Mouse (Mus musculus): ENCODE measurements around the gene Ubac2. TPM values are rescaled to one million over a fixed set of nuclear protein-coding genes. Genes with fewer than 3 reads are reported as not detected.

Gene Ubac2
- polyA plus RNA-seq, 2 experiments = 10.1 to 16.4 TPM

GRCm38 (mm10) chr14:121964990-121965389 is 86.6 kb downstream of the Ubac2 start, which contains the start of gene Gpr183:
Gene Gpr183 (minus strand): TSS chr14:121965195.
- Histone ChIP-seq H3K27ac (no peak within 1 kb of the TSS), H3K36me3 (replicated peaks; ENCODE audit: control insufficient read depth, insufficient read depth, low read depth) (no peaks in the 10 kb centered on the region), H3K9ac (replicated peaks) (no peak within 1 kb of the TSS), H3K4me2 (ENCODE audit: low read depth) (no peak within 1 kb of the TSS), H3K4me1 (replicated peaks; ENCODE audit: control insufficient read depth in 2 of 2, insufficient read depth in 2 of 2, low read length in 1 of 2) (peaks cover 0 to 22% of the 10 kb centered on the region in 2 experiments; a peak in 2 of 4 replicates), H3K27me3 (ENCODE audit: control insufficient read depth, insufficient read depth, low read length) (no peaks in the 10 kb centered on the region), H3K9me3 (ENCODE audit: control insufficient read depth, low read length) (no peaks in the 10 kb centered on the region), H3K4me3 (ENCODE audit: insufficient read depth in 1 of 2, low read depth in 2 of 2, low read length in 2 of 2) (no peak within 1 kb of the TSS)
- TF ChIP-seq CTCF (IDR thresholded peaks at IDR 0.05; ENCODE audit: low read depth) (no peak), EP300 (IDR thresholded peaks at IDR 0.05; ENCODE audit: low read depth) (no peak)
- no peak for ATAC-seq (ENCODE audit: insufficient read depth)
- 13% methylated on average over 6 of the region's 6 CpGs for WGBS (ENCODE audit: insufficient replicate concordance)
- DNase-seq (ENCODE audit: low read depth in 3 of 3, low spot score in 3 of 3) = no peak

GRCm38 (mm10) chr14:121965461-121965860 is 87.0 kb downstream of the Ubac2 start:
- DNase-seq (ENCODE audit: low read depth in 3 of 3, low spot score in 3 of 3) (no peak), ATAC-seq (ENCODE audit: insufficient read depth) (no peak)
- Histone ChIP-seq H3K4me2 (ENCODE audit: low read depth) (no peak overlapping the region), H3K27me3 (ENCODE audit: control insufficient read depth, insufficient read depth, low read length) (no peaks in the 10 kb centered on the region), H3K4me1 (replicated peaks; ENCODE audit: control insufficient read depth in 2 of 2, insufficient read depth in 2 of 2, low read length in 1 of 2) (peaks cover 0 to 22% of the 10 kb centered on the region in 2 experiments; a peak in 2 of 4 replicates), H3K9me3 (ENCODE audit: control insufficient read depth, low read length) (no peaks in the 10 kb centered on the region), H3K4me3 (ENCODE audit: insufficient read depth in 1 of 2, low read depth in 2 of 2, low read length in 2 of 2) (no peak overlapping the region), H3K27ac (no peak overlapping the region), H3K9ac (replicated peaks) (no peak overlapping the region), H3K36me3 (replicated peaks; ENCODE audit: control insufficient read depth, insufficient read depth, low read depth) (no peaks in the 10 kb centered on the region)
- TF ChIP-seq EP300 (IDR thresholded peaks at IDR 0.05; ENCODE audit: low read depth) = no peak
- TF ChIP-seq CTCF (IDR thresholded peaks at IDR 0.05; ENCODE audit: low read depth) = no peak
- WGBS (ENCODE audit: insufficient replicate concordance) = 63% methylated on average over 4 of the region's 4 CpGs

- ATAC-seq (ENCODE audit: insufficient read depth) (no peak), DNase-seq (ENCODE audit: low read depth in 3 of 3, low spot score in 3 of 3) (no peak)
- Histone ChIP-seq H3K4me1 (replicated peaks; ENCODE audit: control insufficient read depth in 2 of 2, insufficient read depth in 2 of 2, low read length in 1 of 2) (peaks cover 0 to 13% of the 10 kb centered on the region in 2 experiments; a peak in 2 of 4 replicates), H3K4me3 (ENCODE audit: insufficient read depth in 1 of 2, low read depth in 2 of 2, low read length in 2 of 2) (no peak overlapping the region), H3K36me3 (replicated peaks; ENCODE audit: control insufficient read depth, insufficient read depth, low read depth) (no peaks in the 10 kb centered on the region), H3K27ac (no peak overlapping the region), H3K9ac (replicated peaks) (no peak overlapping the region), H3K9me3 (ENCODE audit: control insufficient read depth, low read length) (no peaks in the 10 kb centered on the region), H3K27me3 (ENCODE audit: control insufficient read depth, insufficient read depth, low read length) (no peaks in the 10 kb centered on the region), H3K4me2 (ENCODE audit: low read depth) (no peak overlapping the region)
- TF ChIP-seq CTCF (IDR thresholded peaks at IDR 0.05; ENCODE audit: low read depth) (no peak), EP300 (IDR thresholded peaks at IDR 0.05; ENCODE audit: low read depth) (no peak)
- WGBS (ENCODE audit: insufficient replicate concordance) = 55% methylated on average over 4 of the region's 4 CpGs
Observed at GRCm38 (mm10) chr14:121967095-121967494, 88.7 kb downstream of the Ubac2 start.

- H3K9me3 ChIP-seq (ENCODE audit: control insufficient read depth, low read length) = no peaks in the 10 kb centered on the region
- no peak for DNase-seq (ENCODE audit: low read depth in 3 of 3, low spot score in 3 of 3)
- H3K27me3 ChIP-seq (ENCODE audit: control insufficient read depth, insufficient read depth, low read length) = no peaks in the 10 kb centered on the region
- WGBS (ENCODE audit: insufficient replicate concordance) = 75% methylated on average over 1 of the region's 1 CpGs
- H3K4me2 ChIP-seq (ENCODE audit: low read depth) = no peak overlapping the region
- H3K4me3 ChIP-seq (ENCODE audit: insufficient read depth in 1 of 2, low read depth in 2 of 2, low read length in 2 of 2) = no peak overlapping the region
- no peak overlapping the region for H3K9ac ChIP-seq (replicated peaks)
- no peaks in the 10 kb centered on the region; a peak in 1 of 4 replicates for H3K4me1 ChIP-seq (replicated peaks; ENCODE audit: control insufficient read depth in 2 of 2, insufficient read depth in 2 of 2, low read length in 1 of 2)
- H3K27ac ChIP-seq = no peak overlapping the region
- ATAC-seq (ENCODE audit: insufficient read depth) = no peak
- H3K36me3 ChIP-seq (replicated peaks; ENCODE audit: control insufficient read depth, insufficient read depth, low read depth) = no peaks in the 10 kb centered on the region
- TF ChIP-seq EP300 (IDR thresholded peaks at IDR 0.05; ENCODE audit: low read depth) (no peak), CTCF (IDR thresholded peaks at IDR 0.05; ENCODE audit: low read depth) (no peak)
Observed at GRCm38 (mm10) chr14:121970402-121970801, 92.0 kb downstream of the Ubac2 start.

GRCm38 (mm10) chr14:121973114-121973513 is 94.7 kb downstream of the Ubac2 start:
- DNase-seq (ENCODE audit: low read depth in 3 of 3, low spot score in 3 of 3) (no peak), ATAC-seq (ENCODE audit: insufficient read depth) (no peak)
- H3K4me2 ChIP-seq (ENCODE audit: low read depth) = no peak overlapping the region
- no peaks in the 10 kb centered on the region for H3K9me3 ChIP-seq (ENCODE audit: control insufficient read depth, low read length)
- TF ChIP-seq EP300 (IDR thresholded peaks at IDR 0.05; ENCODE audit: low read depth) (no peak), CTCF (IDR thresholded peaks at IDR 0.05; ENCODE audit: low read depth) (no peak)
- WGBS (ENCODE audit: insufficient replicate concordance) = 68% methylated on average over 10 of the region's 10 CpGs
- H3K27me3 ChIP-seq (ENCODE audit: control insufficient read depth, insufficient read depth, low read length) = no peaks in the 10 kb centered on the region
- H3K27ac ChIP-seq = no peak overlapping the region
- no peaks in the 10 kb centered on the region for H3K4me1 ChIP-seq (replicated peaks; ENCODE audit: control insufficient read depth in 2 of 2, insufficient read depth in 2 of 2, low read length in 1 of 2)
- no peaks in the 10 kb centered on the region for H3K36me3 ChIP-seq (replicated peaks; ENCODE audit: control insufficient read depth, insufficient read depth, low read depth)
- no peak overlapping the region for H3K9ac ChIP-seq (replicated peaks)
- H3K4me3 ChIP-seq (ENCODE audit: insufficient read depth in 1 of 2, low read depth in 2 of 2, low read length in 2 of 2) = no peak overlapping the region
